In the genomic region with DNA sequence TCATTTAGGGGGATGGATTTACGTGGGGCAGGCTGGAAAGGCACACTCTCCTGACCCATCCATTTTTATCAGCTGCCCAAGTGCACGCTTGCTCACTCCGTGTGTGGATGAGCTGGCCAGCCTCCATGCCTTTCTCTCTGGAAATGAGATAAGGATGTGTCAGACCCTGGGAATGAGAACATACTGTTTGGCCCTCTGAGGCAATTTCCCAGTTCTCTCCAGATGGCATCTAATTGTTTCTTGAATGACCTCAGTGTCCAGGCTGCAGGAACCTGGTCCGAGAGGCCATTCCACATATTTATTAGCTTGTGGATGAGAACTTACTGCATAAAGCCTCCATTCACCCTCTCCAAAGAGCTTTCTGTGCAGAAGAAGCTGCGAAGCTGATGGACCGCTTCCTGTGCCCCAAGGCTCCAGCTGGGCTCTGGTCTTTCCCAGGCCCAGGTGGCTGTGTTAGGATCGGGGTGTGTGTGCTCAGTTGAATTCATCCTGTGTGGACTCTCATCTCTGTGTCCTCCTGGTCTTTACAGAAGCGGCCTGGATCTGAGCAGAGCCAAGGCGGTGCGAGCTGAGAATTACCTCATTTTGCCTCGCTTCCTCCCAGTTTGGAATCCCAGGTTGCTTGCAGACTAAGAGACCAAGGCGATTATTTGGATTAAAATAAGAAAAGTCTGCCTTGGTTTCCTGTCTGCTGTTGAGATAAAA, we compare ENCODE assay signal across 9 mouse cellular contexts.
DNase-seq lines count a peak whose midpoint lies in the region; ATAC-seq lines count a peak whose summit lies in the region.
"Had no signal": no experiment of that assay in that cellular context is flagged by ENCODE, and none has a peak within 500 bp of the region (broad histone marks: within the 10 kb centered on the region; RNA-seq: fewer than 3 reads in every experiment).

No protein-coding gene starts in this region.

- no peaks in the 10 kb centered on the region for H3K36me3 ChIP-seq in neural tube, embryonic 13.5 days
- H3K36me3 ChIP-seq in limb, embryonic 11.5 days (ENCODE audit: control insufficient read depth, insufficient read depth, low read length), result no peaks in the 10 kb centered on the region

- H3K27me3 ChIP-seq in neural tube, embryonic 13.5 days, result no peaks in the 10 kb centered on the region
- H3K27me3 ChIP-seq in limb, embryonic 11.5 days (ENCODE audit: control insufficient read depth, insufficient read depth, low read length), result no peaks in the 10 kb centered on the region

- ATAC-seq in neural tube, embryonic 13.5 days (ENCODE audit: low read depth), result no peak
- ATAC-seq in limb, embryonic 11.5 days (ENCODE audit: insufficient number of reproducible peaks, low FRiP score, low TSS enrichment, low read depth), result no peak
- ATAC-seq in megakaryocyte progenitor cell, adult 5-6 weeks (replicated peaks; ENCODE audit: poor library complexity), result no peak

- H3K9ac ChIP-seq in neural tube, embryonic 13.5 days, result no peak overlapping the region
- H3K9ac ChIP-seq in limb, embryonic 11.5 days (ENCODE audit: low read length), result no peak overlapping the region

- peak overlapping the region; percentile 20; the same call in 1 of the 2 replicates for H3K27ac ChIP-seq in neural tube, embryonic 13.5 days (replicated peaks)
- H3K27ac ChIP-seq in limb, embryonic 11.5 days (replicated peaks; ENCODE audit: low read depth, low read length), result 0 out of 2 replicates have a peak overlapping the region, but pooled peaks have one; percentile 21
- H3K27ac ChIP-seq: macrophage had no signal

- 55% methylated on average over 12 of the region's 12 CpGs for WGBS in neural tube, embryonic 13.5 days
- 64% methylated on average over 12 of the region's 12 CpGs for WGBS in limb, embryonic 11.5 days

- DNase-seq in adrenal gland, adult (ENCODE audit: inconsistent age in 2 of 2, low spot score in 1 of 2), result peak; percentile 83 to 84
- no peak for DNase-seq in adrenal gland, adult 18-20 months (ENCODE audit: low spot score in 2 of 2)
- no peak for DNase-seq in neural tube, embryonic 10.5 days (ENCODE audit: extremely low spot score, low spot score)
- no peak for DNase-seq in limb, embryonic 11.5 days (ENCODE audit: low spot score)
- DNase-seq in retina, embryonic 14.5 days (ENCODE audit: low spot score), result no peak
- DNase-seq in layer of hippocampus, postnatal 36 days, result no peak

- no peak overlapping the region for H3K4me2 ChIP-seq in neural tube, embryonic 13.5 days
- H3K4me2 ChIP-seq in limb, embryonic 11.5 days (ENCODE audit: low read depth, severe bottlenecking), result no peak overlapping the region

- H3K4me3 ChIP-seq in neural tube, embryonic 13.5 days, result no peak overlapping the region
- H3K4me3 ChIP-seq in limb, embryonic 11.5 days (ENCODE audit: low read depth, low read length), result no peak overlapping the region

- peaks cover 41% of the 10 kb centered on the region for H3K4me1 ChIP-seq in neural tube, embryonic 13.5 days (replicated peaks)
- H3K4me1 ChIP-seq in limb, embryonic 11.5 days (ENCODE audit: control insufficient read depth, insufficient read depth, low read length), result peaks cover 21% of the 10 kb centered on the region

- H3K9me3 ChIP-seq in neural tube, embryonic 13.5 days, result no peaks in the 10 kb centered on the region
- no peaks in the 10 kb centered on the region for H3K9me3 ChIP-seq in limb, embryonic 11.5 days (ENCODE audit: control insufficient read depth, low read length)

Comparison
In these comparisons a context has a peak if more than half of its experiments do, and no peak if none do; other contexts are left out.
1. DNase-seq: peak in adrenal gland, adult (2 of 2); none in adrenal gland, adult 18-20 months (0 of 2), neural tube, embryonic 10.5 days (single experiment), limb, embryonic 11.5 days (single experiment), retina, embryonic 14.5 days (single experiment) and layer of hippocampus, postnatal 36 days (0 of 2).